Mouse (Mus musculus): ENCODE results near the gene 5031439G07Rik.
A peak's percentile ranks its signal among the peaks of the same experiment; 100 is the strongest.

The 5031439G07Rik gene

GRCm38 (mm10) chr15:84953259-84953658 lies 35.1 kb downstream of the 5031439G07Rik start:
- no peak for DNase-seq (ENCODE audit: low spot score in 2 of 2)

- no peak for DNase-seq (ENCODE audit: low spot score in 2 of 2)
Measured at GRCm38 (mm10) chr15:84950053-84950452, 38.3 kb downstream of the 5031439G07Rik start.

GRCm38 (mm10) chr15:84948990-84949389 lies 39.4 kb downstream of the 5031439G07Rik start:
- DNase-seq (ENCODE audit: low spot score in 2 of 2) = no peak

GRCm38 (mm10) chr15:84944319-84944718 lies 44.0 kb downstream of the 5031439G07Rik start:
- DNase-seq (ENCODE audit: low spot score in 2 of 2) = no peak

- no peak for DNase-seq (ENCODE audit: low spot score in 2 of 2)
Measured at GRCm38 (mm10) chr15:84942647-84943285, 45.6 kb downstream of the 5031439G07Rik start.

- DNase-seq (ENCODE audit: low spot score in 2 of 2) = no peak
Measured at GRCm38 (mm10) chr15:84940102-84940501, 48.2 kb downstream of the 5031439G07Rik start.

GRCm38 (mm10) chr15:84934901-84935300 lies 53.5 kb downstream of the 5031439G07Rik start:
- DNase-seq (ENCODE audit: low spot score in 2 of 2) = no peak

- no peak for DNase-seq (ENCODE audit: low spot score in 2 of 2)
Measured at GRCm38 (mm10) chr15:84932351-84932750, 56.0 kb downstream of the 5031439G07Rik start.

GRCm38 (mm10) chr15:84925495-84926018 lies 62.8 kb downstream of the 5031439G07Rik start:
- DNase-seq (ENCODE audit: low spot score in 2 of 2) = no peak

GRCm38 (mm10) chr15:84924781-84925315 lies 63.5 kb downstream of the 5031439G07Rik start:
- DNase-seq (ENCODE audit: low spot score in 2 of 2) = no peak

- DNase-seq (ENCODE audit: low spot score in 2 of 2) = peak; percentile 11 to 45
Measured at GRCm38 (mm10) chr15:84923508-84924181, 64.7 kb downstream of the 5031439G07Rik start.

GRCm38 (mm10) chr15:84922884-84923507 lies 65.4 kb downstream of the 5031439G07Rik start, which contains the start of gene Nup50:
Nup50 (plus strand) TSS chr15:84923411.
- peak; percentile 99 for DNase-seq (ENCODE audit: low spot score in 2 of 2)

GRCm38 (mm10) chr15:84919938-84920337 lies 68.4 kb downstream of the 5031439G07Rik start, which contains the start of gene Gm29666:
Gm29666 (minus strand) TSS chr15:84920038.
- no peak for DNase-seq (ENCODE audit: low spot score in 2 of 2)

- DNase-seq (ENCODE audit: low spot score in 2 of 2) = no peak
Measured at GRCm38 (mm10) chr15:84913201-84913600, 75.2 kb downstream of the 5031439G07Rik start.

GRCm38 (mm10) chr15:84903843-84904385 lies 84.4 kb downstream of the 5031439G07Rik start:
- DNase-seq (ENCODE audit: low spot score in 2 of 2) = no peak

- DNase-seq (ENCODE audit: low spot score in 2 of 2) = no peak
Measured at GRCm38 (mm10) chr15:84898077-84898476, 90.3 kb downstream of the 5031439G07Rik start.

- DNase-seq (ENCODE audit: low spot score in 2 of 2) = no peak
Measured at GRCm38 (mm10) chr15:84896664-84897063, 91.7 kb downstream of the 5031439G07Rik start.

GRCm38 (mm10) chr15:84896216-84896615 lies 92.1 kb downstream of the 5031439G07Rik start:
- DNase-seq (ENCODE audit: low spot score in 2 of 2) = peak; percentile 15 to 52
